Mouse (Mus musculus): Measurements from ENCODE around the gene Fmo5. TPM values are rescaled to one million over a fixed set of nuclear protein-coding genes. Genes with fewer than 3 reads are reported as not detected.

Gene Fmo5
- polyA plus RNA-seq, 1 experiment from 2014 or later, result 19.6 TPM

DNA sequence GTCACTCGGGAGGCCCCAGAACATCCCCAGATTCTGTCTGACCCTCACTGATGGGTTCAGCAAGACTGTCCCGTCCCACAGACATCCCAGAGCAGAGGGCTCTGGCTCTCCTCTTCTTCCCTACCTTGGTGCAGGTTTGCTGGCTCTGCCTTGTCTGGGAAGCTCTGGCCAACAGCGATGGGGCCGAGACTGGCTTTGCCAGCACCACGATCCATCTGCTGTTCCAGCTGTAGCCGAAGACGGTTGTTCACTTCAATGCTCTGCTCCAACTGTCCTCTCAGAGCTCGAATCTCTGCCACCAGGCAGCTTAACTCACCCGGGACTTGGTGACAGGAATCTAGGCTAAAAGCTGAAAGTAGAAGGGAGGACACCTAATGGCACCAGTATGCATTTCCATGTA is 68.3 kb downstream of the Fmo5 start:
- Histone ChIP-seq H3K9ac (no peak overlapping the region), H3K36me3 (replicated peaks) (no peaks in the 10 kb centered on the region), H3K4me3 (replicated peaks) (no peak overlapping the region), H3K9me3 (replicated peaks) (no peaks in the 10 kb centered on the region), H3K4me1 (replicated peaks) (no peaks in the 10 kb centered on the region), H3K27me3 (no peaks in the 10 kb centered on the region), H3K4me2 (no peak overlapping the region), H3K27ac (replicated peaks) (no peak overlapping the region)
- ATAC-seq (ENCODE audit: insufficient read depth), result no peak
- WGBS (ENCODE audit: insufficient replicate concordance), result 66% methylated on average over 9 of the region's 9 CpGs

DNA sequence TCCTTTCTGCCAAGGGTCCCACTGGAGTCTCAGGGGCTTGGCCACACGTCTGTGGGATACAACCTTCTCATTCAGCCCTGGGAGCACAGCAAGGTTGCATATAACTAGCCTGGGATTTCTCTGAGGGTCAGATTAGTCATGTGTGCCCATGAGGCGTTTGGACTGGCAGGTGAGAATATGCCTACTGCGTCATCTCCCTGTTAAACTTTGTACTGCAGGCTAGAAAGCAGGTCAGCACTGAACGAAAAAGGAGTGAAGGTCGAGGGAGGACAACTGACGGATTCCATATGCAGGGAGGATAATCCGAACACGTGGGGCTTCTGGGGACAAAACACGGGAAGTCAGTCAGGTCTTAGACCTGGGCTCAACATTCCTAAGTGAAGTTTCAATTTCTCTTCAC is 68.7 kb downstream of the Fmo5 start:
- no peaks in the 10 kb centered on the region for H3K27me3 ChIP-seq
- whole genome bisulfite sequencing (ENCODE audit: insufficient replicate concordance), result 64% methylated on average over 9 of the region's 9 CpGs

GRCm38 (mm10) chr3:97699061-97699460 is 70.5 kb downstream of the Fmo5 start:
- Histone ChIP-seq H3K9ac (no peak overlapping the region), H3K27me3 (no peaks in the 10 kb centered on the region), H3K27ac (replicated peaks) (no peak overlapping the region), H3K9me3 (replicated peaks) (no peaks in the 10 kb centered on the region), H3K4me2 (no peak overlapping the region), H3K4me1 (replicated peaks) (no peaks in the 10 kb centered on the region), H3K4me3 (replicated peaks) (no peak overlapping the region), H3K36me3 (replicated peaks) (no peaks in the 10 kb centered on the region)
- WGBS (ENCODE audit: insufficient replicate concordance), result 55% methylated on average over 3 of the region's 3 CpGs
- no peak for ATAC-seq (ENCODE audit: insufficient read depth)

More for the DNA sequence above, 68.7 kb downstream of the Fmo5 start:
- Histone ChIP-seq H3K9ac (no peak overlapping the region), H3K4me1 (replicated peaks) (no peaks in the 10 kb centered on the region), H3K9me3 (replicated peaks) (no peaks in the 10 kb centered on the region), H3K27ac (replicated peaks) (no peak overlapping the region), H3K4me2 (no peak overlapping the region), H3K4me3 (replicated peaks) (no peak overlapping the region), H3K36me3 (replicated peaks) (no peaks in the 10 kb centered on the region)
- ATAC-seq (ENCODE audit: insufficient read depth), result no peak

- no peak overlapping the region for H3K4me2 ChIP-seq
- H3K27ac ChIP-seq (replicated peaks), result no peak overlapping the region
- no peaks in the 10 kb centered on the region for H3K9me3 ChIP-seq (replicated peaks)
- no peak for ATAC-seq (ENCODE audit: insufficient read depth)
- no peak overlapping the region for H3K4me3 ChIP-seq (replicated peaks)
- H3K27me3 ChIP-seq, result no peaks in the 10 kb centered on the region
- no peak overlapping the region for H3K9ac ChIP-seq
- WGBS (ENCODE audit: insufficient replicate concordance), result 34% methylated on average over 3 of the region's 3 CpGs
- no peaks in the 10 kb centered on the region for H3K4me1 ChIP-seq (replicated peaks)
- H3K36me3 ChIP-seq (replicated peaks), result no peaks in the 10 kb centered on the region
These were observed 72.6 kb downstream of the Fmo5 start for GRCm38 (mm10) chr3:97701198-97701597.

DNA sequence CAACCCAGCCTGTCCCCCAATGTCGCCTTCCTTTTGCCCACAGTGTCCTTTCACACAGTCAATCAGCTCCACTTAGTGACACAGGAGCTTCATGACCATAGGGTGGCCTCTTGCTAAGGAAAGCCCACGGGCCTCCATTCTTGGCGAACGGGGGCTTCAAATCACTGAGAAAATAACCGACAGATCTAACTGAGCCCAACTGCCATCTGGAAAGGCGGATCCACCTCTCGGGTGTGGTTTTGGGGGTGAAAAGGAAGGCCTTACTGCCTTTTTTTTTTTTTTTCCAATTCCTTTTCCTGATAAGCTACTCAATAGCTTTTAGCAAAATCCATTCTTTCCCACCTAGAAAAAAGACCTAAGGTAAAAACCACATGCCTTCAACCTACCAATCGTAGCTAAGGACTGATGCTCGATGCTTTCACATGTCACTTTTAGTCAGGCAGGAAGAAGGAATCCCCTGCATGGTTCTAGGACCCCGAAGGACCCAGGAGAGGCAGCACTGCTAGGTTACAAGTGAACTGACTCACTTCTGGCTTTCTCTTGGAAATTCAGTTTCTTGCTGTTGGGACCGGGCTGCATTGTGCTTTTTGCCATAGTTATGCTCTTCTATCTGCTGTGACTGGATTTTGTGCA is 74.0 kb downstream of the Fmo5 start:
- no peaks in the 10 kb centered on the region for H3K9me3 ChIP-seq (replicated peaks)
- ATAC-seq (ENCODE audit: insufficient read depth), result no peak
- H3K9ac ChIP-seq, result no peak overlapping the region
- H3K27ac ChIP-seq (replicated peaks), result no peak overlapping the region
- WGBS (ENCODE audit: insufficient replicate concordance), result 69% methylated on average over 11 of the region's 11 CpGs
- H3K4me1 ChIP-seq (replicated peaks), result no peaks in the 10 kb centered on the region
- H3K36me3 ChIP-seq (replicated peaks), result no peaks in the 10 kb centered on the region
- H3K27me3 ChIP-seq, result no peaks in the 10 kb centered on the region
- no peak overlapping the region for H3K4me2 ChIP-seq
- no peak overlapping the region for H3K4me3 ChIP-seq (replicated peaks)

Small RNA genes within 50 kb of the gene (microRNA-seq; reads per million reads assigned to microRNA genes)
- not detected for gene Mir7225

Other genes with a start within 250 kb of the Fmo5 start
- gene Olfr1402, start 206.8 kb upstream of the Fmo5 start, polyA plus RNA-seq (2015; fragmentation: Nextera tagmentation; extraction: Ambion mirVana), result not detected in 2 replicates
- 8.9 and 10.2 TPM in 2 replicates for gene Chd1l, start 18.6 kb upstream of the Fmo5 start, polyA plus RNA-seq (2015; fragmentation: Nextera tagmentation; extraction: Ambion mirVana)
- 1.6 TPM in 2 replicates for gene Prkab2, start 29.4 kb downstream of the Fmo5 start, polyA plus RNA-seq (2015; fragmentation: Nextera tagmentation; extraction: Ambion mirVana)
- gene Gm17651, start 45.9 kb downstream of the Fmo5 start, polyA plus RNA-seq (2015; fragmentation: Nextera tagmentation; extraction: Ambion mirVana), result not detected in 2 replicates